Mouse (Mus musculus) heart, postnatal 0 days (tissue): Measurements from ENCODE around the gene Clip2. TPM values are rescaled to one million over a fixed set of nuclear protein-coding genes. Genes with fewer than 3 reads are reported as not detected.
"Not testable (repeated sequence)": the region's sequence is repeated elsewhere in the genome, so short reads cannot be mapped to it uniquely, and the experiment has no call there.

ENCODE experiments used
- ATAC-seq: fragments of 200-750 bp; cut with Nextera tagmentation; 2 replicates; pipeline ENCODE4 v1.8.0; 2017; ENCODE audit warnings: low read depth, moderate number of reproducible peaks, moderate library complexity; ENCODE audit not compliant: insufficient read depth
- DNase-seq: peaks from one replicate; pipeline ENCODE4 v3.0.0-alpha.2; 2016; ENCODE audit warnings: low spot score
- H3K27ac ChIP-seq: fragments of 300-500 bp; sonication (generic); 2 replicates; pipeline ENCODE4 v1.5.1; 2014; ENCODE audit warnings: low read depth, mild to moderate bottlenecking
- H3K27me3 ChIP-seq: fragments of 300-500 bp; sonication (generic); 2 replicates; pipeline ENCODE4 v1.6.1; 2014; ENCODE audit warnings: low read length, mixed read lengths; ENCODE audit not compliant: control insufficient read depth, insufficient read depth
- H3K36me3 ChIP-seq: fragments of 300-500 bp; sonication (generic); replicated peaks from 2 replicates; pipeline ENCODE4 v1.6.1; 2014; ENCODE audit warnings: low read length, mixed read lengths; ENCODE audit not compliant: control insufficient read depth, insufficient read depth
- H3K4me1 ChIP-seq: fragments of 300-500 bp; sonication (generic); 2 replicates; pipeline ENCODE4 v1.6.1; 2014; ENCODE audit warnings: antibody characterized with exemption; ENCODE audit not compliant: control insufficient read depth, insufficient read depth
- H3K4me2 ChIP-seq: fragments of 300-500 bp; sonication (generic); 2 replicates; pipeline ENCODE4 v1.6.1; 2014; ENCODE audit warnings: low read depth, mild to moderate bottlenecking, low read length, moderate library complexity
- H3K4me3 ChIP-seq: fragments of 300-500 bp; sonication (generic); 2 replicates; pipeline ENCODE4 v1.5.1; 2014; ENCODE audit warnings: low read depth, low read length
- H3K9ac ChIP-seq: fragments of 300-500 bp; sonication (generic); replicated peaks from 2 replicates; pipeline ENCODE4 v1.6.1; 2014; ENCODE audit warnings: low read depth, low read length, mixed read lengths
- H3K9me3 ChIP-seq: fragments of 300-500 bp; sonication (generic); replicated peaks from 2 replicates; pipeline ENCODE4 v1.6.1; 2016; ENCODE audit warnings: low read length; ENCODE audit not compliant: control insufficient read depth
- CTCF ChIP-seq: IDR thresholded peaks from 2 replicates; pipeline ENCODE4 v1.5.1; 2016; ENCODE audit warnings: antibody characterized with exemption, control low read depth, low read depth
- EP300 ChIP-seq: IDR thresholded peaks from 2 replicates; pipeline ENCODE4 v1.6.1; 2016; ENCODE audit warnings: antibody characterized with exemption, low read depth
- WGBS: fragments of 180-500 bp; shearing (Covaris S2); extraction: QIAGEN DNeasy Blood & Tissue Kit; methylation state at CpG from one replicate; pipeline ENCODE4 v1.1.7; 2014; 5-methylcytosine and 5-hydroxymethylcytosine counted together
- polyA plus RNA-seq: library from polyadenylated mRNA; unstranded; fragments of >200 nt; fragmentation: Nextera tagmentation; extraction: Ambion mirVana; gene quantifications from 2 replicates; pipeline ENCODE4 v1.2.1, GENCODE M21; 2015
- total RNA-seq: library from RNA; depleted of rRNA; stranded (reverse); fragments of >200 nt; gene quantifications from 2 replicates; pipeline ENCODE4 v1.2.3, GENCODE M21; 2014; ENCODE audit warnings: low replicate concordance

The Clip2 gene
- total and polyA plus RNA-seq, 2 experiments from 2014 or later: 0.87 to 14.0 TPM

DNA sequence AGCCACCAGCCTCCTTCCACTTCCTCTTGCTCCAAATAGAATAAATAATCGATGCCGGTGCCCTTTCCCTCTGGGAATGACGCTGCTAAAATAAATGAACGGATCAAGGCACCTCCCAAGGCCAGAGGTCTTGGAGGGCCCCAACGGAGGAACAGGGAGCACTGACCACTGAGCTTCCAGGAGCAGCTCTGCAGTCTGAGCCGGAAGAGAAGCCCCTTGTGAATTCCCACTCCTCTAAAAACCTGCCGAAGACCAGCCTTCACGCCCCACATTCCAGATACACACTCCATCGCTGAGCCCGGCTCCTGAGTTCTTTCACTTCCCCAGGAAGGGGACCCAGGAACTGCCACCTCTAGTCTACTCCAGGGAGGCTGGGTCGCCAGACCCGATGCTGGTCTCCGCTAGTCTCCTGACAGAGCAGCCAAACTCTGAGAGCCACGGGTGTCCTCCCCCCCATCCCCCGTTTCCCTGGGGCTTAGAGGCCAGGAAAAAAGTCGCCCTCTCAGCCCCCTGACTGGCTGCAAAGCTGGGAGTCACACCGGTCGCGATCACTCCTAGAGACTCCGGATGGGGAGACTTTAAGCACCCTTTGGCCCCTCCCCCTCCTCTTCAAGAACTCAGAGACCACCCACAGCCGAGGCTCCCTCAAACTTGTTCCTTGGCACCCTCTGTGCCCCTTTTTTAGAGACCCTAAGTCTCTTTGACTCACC is 96.9 kb downstream of the Clip2 start:
- Histone ChIP-seq H3K9ac (peak overlapping the region; percentile 90), H3K4me2 (peak overlapping the region; percentile 83), H3K36me3 (no peaks in the 10 kb centered on the region), H3K9me3 (no peaks in the 10 kb centered on the region), H3K4me1 (peaks cover 14% of the 10 kb centered on the region), H3K27me3 (no peaks in the 10 kb centered on the region), H3K27ac (peak overlapping the region; percentile 90), H3K4me3 (peak overlapping the region; percentile 72)
- ATAC-seq (no peak), DNase-seq (peak; percentile 60)
- TF ChIP-seq EP300 (no peak), CTCF (no peak)
- 3% methylated on average over 21 of the region's 21 CpGs for WGBS

DNA sequence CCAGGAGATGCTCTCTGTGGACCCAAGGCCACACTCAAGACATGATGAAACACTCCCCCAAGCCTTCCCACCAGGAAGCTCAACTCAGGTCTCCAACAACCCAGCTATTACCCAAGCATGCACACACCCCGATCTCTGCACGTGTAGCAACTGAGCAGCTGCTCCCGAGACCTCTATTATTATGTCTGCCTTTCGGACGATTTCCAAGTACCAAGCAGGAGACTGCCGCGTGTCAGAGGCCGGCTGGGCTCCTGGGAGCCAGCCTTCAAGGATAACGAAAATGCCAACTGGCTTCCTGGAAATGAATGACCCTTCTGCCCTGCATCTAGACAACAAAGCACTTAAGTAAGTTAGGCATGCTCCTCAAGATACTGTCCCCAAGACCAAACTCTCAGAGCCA is 97.8 kb downstream of the Clip2 start:
- Histone ChIP-seq H3K4me1 (peaks cover 14% of the 10 kb centered on the region), H3K4me3 (peak overlapping the region; percentile 72; the same call in 1 of the 2 replicates), H3K27ac (peak overlapping the region; percentile 90; the same call in 1 of the 2 replicates), H3K9me3 (no peaks in the 10 kb centered on the region), H3K27me3 (no peaks in the 10 kb centered on the region), H3K4me2 (peak overlapping the region; percentile 83), H3K36me3 (no peaks in the 10 kb centered on the region), H3K9ac (peak overlapping the region; percentile 90; the same call in 1 of the 2 replicates)
- DNase-seq (no peak), ATAC-seq (no peak)
- TF ChIP-seq EP300 (no peak), CTCF (no peak)
- WGBS: 21% methylated on average over 9 of the region's 9 CpGs

DNA sequence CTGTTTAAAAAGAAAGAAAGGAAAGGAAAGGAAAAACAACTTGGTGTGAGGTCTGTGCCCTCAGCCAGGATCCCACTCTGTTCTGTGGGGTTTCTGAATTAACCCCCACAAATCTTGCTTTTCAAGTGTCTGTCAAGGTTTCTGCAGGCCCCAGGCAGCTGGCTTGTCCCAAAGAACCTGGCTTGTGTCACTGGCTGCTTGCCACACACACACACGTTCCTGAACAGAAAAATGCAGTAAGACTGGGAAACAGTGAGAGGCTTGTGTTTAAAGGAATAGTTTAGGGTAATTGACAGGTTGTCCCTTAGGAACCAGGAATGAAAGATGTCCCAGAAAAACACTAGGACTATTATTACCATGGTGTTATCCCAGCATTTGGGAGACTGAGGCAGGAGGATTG is 98.7 kb downstream of the Clip2 start:
- no peak overlapping the region for H3K27ac ChIP-seq
- no peak overlapping the region for H3K9ac ChIP-seq
- H3K4me2 ChIP-seq: no peak overlapping the region
- no peak for ATAC-seq
- no peaks in the 10 kb centered on the region for H3K36me3 ChIP-seq
- H3K27me3 ChIP-seq: no peaks in the 10 kb centered on the region
- WGBS: 13% methylated on average over 1 of the region's 1 CpGs
- H3K4me3 ChIP-seq: no peak overlapping the region
- no peaks in the 10 kb centered on the region for H3K9me3 ChIP-seq
- DNase-seq: no peak
- TF ChIP-seq EP300 (no peak), CTCF (no peak)
- peaks cover 14% of the 10 kb centered on the region for H3K4me1 ChIP-seq

DNA sequence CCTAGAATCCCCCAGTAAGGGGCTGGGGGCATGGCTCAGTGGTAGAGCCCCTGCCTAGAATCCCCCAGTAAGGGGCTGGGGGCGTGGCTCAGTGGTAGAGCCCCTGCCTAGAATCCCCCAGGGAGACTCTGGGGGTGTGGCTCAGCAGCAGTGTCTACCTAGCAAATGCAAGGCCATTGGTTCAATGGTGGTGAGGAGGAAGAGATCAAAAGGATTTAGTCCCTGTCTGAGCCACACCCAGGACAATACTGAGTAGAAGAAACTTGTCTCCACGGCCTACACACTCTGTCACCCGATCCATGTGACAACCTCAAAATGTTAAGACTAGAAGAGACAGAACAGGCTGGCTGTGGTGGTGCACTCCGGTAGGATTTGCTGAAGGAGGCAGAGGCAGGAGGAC is 105.5 kb downstream of the Clip2 start:
- not testable (repeated sequence) for H3K4me2 ChIP-seq, H3K27me3 ChIP-seq, DNase-seq, H3K36me3 ChIP-seq, H3K4me1 ChIP-seq, H3K9ac ChIP-seq, H3K9me3 ChIP-seq, H3K4me3 ChIP-seq, H3K27ac ChIP-seq, ATAC-seq
- 95% methylated on average over 4 of the region's 4 CpGs for WGBS

DNA sequence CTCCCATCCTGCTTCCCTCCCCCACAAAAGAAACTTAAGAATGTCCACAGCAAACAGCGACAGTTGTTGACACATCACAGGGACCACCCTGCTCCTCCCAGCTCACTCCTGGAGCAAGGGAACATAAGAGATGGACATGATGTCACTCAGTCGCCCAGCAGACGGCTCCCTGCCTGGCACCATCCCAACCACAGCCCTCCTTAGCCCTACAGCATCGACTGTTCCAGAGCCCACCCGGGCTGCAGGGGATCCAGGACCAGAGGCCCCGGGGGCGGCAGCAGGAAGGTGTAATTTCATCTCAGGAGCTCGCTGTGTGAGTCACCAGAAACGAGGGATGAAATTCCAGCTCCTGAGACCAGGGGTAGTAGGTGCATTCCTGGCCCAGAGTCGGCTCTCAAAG is 106.3 kb downstream of the Clip2 start:
- 12% methylated on average over 10 of the region's 10 CpGs for WGBS
- ATAC-seq: peak; percentile 34

More for the DNA sequence above, 106.3 kb downstream of the Clip2 start:
- TF ChIP-seq CTCF: no peak
- no peak for TF ChIP-seq EP300
- DNase-seq: no peak
- peak overlapping the region; percentile 76 for H3K27ac ChIP-seq
- no peak overlapping the region for H3K4me3 ChIP-seq
- peak overlapping the region; percentile 30; the same call in 1 of the 2 replicates for H3K9ac ChIP-seq
- peak overlapping the region; percentile 19; the same call in 1 of the 2 replicates for H3K4me2 ChIP-seq
- H3K27me3 ChIP-seq: no peaks in the 10 kb centered on the region
- no peaks in the 10 kb centered on the region; the same call in 1 of the 2 replicates for H3K9me3 ChIP-seq
- no peaks in the 10 kb centered on the region for H3K36me3 ChIP-seq
- H3K4me1 ChIP-seq: peaks cover 17% of the 10 kb centered on the region
